Mouse (Mus musculus): Measurements from ENCODE around the gene Cacna1c. TPM values are rescaled to one million over a fixed set of nuclear protein-coding genes. Genes with fewer than 3 reads are reported as not detected.

The Cacna1c gene
- polyA plus RNA-seq, 1 experiment = 0.11 TPM

GRCm38 (mm10) chr6:118984181-118984901 is 211.9 kb downstream of the Cacna1c start:
- Histone ChIP-seq H3K4me3 (ENCODE audit: insufficient read depth, low read length) (no peak overlapping the region), H3K4me1 (ENCODE audit: control insufficient read depth, insufficient read depth, low read length) (no peaks in the 10 kb centered on the region), H3K27ac (ENCODE audit: insufficient read depth, low read depth, low read length) (no peak overlapping the region)
- no peak for TF ChIP-seq POLR2A (IDR thresholded peaks at IDR 0.05; ENCODE audit: borderline replicate concordance, low read depth, low read length)
- TF ChIP-seq CTCF (IDR thresholded peaks at IDR 0.05; ENCODE audit: low read depth, low read length) = no peak

GRCm38 (mm10) chr6:118983471-118984040 is 212.7 kb downstream of the Cacna1c start:
- TF ChIP-seq POLR2A (IDR thresholded peaks at IDR 0.05; ENCODE audit: borderline replicate concordance, low read depth, low read length) (no peak), CTCF (IDR thresholded peaks at IDR 0.05; ENCODE audit: low read depth, low read length) (no peak)
- Histone ChIP-seq H3K27ac (ENCODE audit: insufficient read depth, low read depth, low read length) (no peak overlapping the region), H3K4me3 (ENCODE audit: insufficient read depth, low read length) (no peak overlapping the region), H3K4me1 (ENCODE audit: control insufficient read depth, insufficient read depth, low read length) (no peaks in the 10 kb centered on the region)

- Histone ChIP-seq H3K27ac (ENCODE audit: insufficient read depth, low read depth, low read length) (no peak overlapping the region), H3K4me3 (ENCODE audit: insufficient read depth, low read length) (no peak overlapping the region), H3K4me1 (ENCODE audit: control insufficient read depth, insufficient read depth, low read length) (no peaks in the 10 kb centered on the region)
- TF ChIP-seq POLR2A (IDR thresholded peaks at IDR 0.05; ENCODE audit: borderline replicate concordance, low read depth, low read length) (no peak), CTCF (IDR thresholded peaks at IDR 0.05; ENCODE audit: low read depth, low read length) (no peak)
Measured at GRCm38 (mm10) chr6:118980265-118980664, 216.0 kb downstream of the Cacna1c start.

DNA sequence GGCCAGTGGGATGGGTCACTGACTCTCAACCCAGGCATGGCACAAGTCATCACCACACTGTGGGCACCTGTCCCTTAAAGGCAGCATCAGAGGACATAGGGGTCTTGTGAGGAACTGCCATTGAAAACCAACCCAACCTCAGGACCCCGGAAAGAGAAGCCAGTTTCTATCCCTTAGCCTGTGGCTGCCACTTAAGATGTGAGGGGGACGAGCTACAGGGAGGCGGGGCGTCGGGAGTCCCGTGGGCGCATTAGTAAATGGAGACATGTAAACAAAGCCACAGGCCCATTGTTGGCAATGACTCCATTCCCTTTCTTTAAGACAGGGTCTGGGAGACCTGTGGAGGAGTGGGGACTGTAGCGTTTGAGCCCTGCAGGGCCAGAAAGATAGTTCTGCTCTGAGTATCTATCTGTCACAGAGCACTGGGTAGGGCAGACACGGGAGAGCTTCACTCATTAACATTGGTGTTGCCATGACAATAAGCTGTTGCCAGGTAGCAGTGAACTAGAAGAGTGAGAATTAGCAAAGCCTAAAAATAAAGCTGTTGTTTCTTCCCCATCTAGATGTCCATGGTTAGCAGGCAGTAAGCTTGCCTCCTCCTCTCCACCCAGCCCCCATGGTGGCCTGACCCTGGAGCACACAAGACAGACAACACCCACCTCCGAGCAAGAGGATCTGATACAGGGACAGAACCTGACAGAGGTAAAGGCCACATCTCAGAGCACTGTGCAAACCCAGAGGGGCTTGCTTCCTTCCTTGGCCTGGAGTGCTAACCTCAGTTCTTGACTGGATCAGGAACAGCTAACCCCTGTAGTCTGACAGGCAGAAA is 218.6 kb downstream of the Cacna1c start:
- H3K27ac ChIP-seq (ENCODE audit: insufficient read depth, low read depth, low read length) = no peak overlapping the region
- no peak for TF ChIP-seq POLR2A (IDR thresholded peaks at IDR 0.05; ENCODE audit: borderline replicate concordance, low read depth, low read length)
- no peak for TF ChIP-seq CTCF (IDR thresholded peaks at IDR 0.05; ENCODE audit: low read depth, low read length)
- H3K4me3 ChIP-seq (ENCODE audit: insufficient read depth, low read length) = no peak overlapping the region
- H3K4me1 ChIP-seq (ENCODE audit: control insufficient read depth, insufficient read depth, low read length) = no peaks in the 10 kb centered on the region

DNA sequence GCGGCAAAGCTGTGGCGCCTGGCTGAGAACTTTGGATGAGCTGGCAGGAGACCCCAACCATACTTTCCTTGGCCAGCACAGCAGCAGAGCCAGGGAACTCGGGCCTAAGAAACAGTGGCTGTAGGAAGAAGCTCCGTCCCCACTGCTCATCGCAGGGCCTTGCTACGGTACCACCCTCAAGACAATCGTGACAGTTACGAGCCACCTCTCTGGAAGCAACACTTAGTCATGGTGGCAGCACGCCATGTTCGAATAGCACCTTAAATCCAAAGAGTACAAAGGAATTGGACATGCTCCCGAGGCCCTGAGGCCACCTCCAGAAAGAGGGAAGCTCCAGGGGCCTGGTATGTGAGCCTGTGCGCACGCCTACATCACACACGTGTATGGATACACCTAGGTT is 219.6 kb downstream of the Cacna1c start:
- no peaks in the 10 kb centered on the region for H3K4me1 ChIP-seq (ENCODE audit: control insufficient read depth, insufficient read depth, low read length)
- no peak overlapping the region for H3K27ac ChIP-seq (ENCODE audit: insufficient read depth, low read depth, low read length)
- H3K4me3 ChIP-seq (ENCODE audit: insufficient read depth, low read length) = no peak overlapping the region
- TF ChIP-seq POLR2A (IDR thresholded peaks at IDR 0.05; ENCODE audit: borderline replicate concordance, low read depth, low read length) = no peak
- no peak for TF ChIP-seq CTCF (IDR thresholded peaks at IDR 0.05; ENCODE audit: low read depth, low read length)

DNA sequence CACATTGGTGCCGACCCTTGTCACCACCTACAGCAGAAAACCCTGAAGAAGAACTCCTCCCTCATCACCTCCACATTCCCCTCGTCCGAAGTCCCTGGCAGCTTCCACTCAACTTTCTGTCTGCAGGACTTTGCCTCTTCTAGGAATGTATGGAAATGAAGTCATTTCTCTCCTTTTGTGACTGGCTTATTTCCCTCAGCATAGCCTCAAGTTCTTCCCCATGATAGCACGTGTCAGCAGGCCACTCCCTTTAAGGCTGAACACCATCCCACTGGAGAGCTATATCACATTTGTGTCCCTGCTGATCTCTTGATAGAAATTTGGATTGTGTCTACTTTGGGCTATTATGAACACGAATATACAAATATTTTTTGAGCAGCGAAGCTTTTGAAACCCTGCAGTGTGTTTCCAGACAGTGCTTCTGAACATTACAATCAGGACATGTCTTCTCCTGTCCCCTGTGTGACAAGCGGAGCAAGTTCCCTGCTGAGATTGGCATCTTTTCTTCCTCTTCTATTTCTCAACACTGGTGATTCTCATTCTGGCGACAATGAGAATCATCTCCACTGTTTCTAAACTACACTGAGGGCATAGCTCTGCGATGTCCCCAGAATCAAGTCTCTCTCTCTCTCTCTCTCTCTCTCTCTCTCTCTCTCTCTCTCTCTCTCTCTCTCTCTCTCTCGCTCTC is 224.2 kb downstream of the Cacna1c start:
- Histone ChIP-seq H3K4me1 (ENCODE audit: control insufficient read depth, insufficient read depth, low read length) (no peaks in the 10 kb centered on the region), H3K27ac (ENCODE audit: insufficient read depth, low read depth, low read length) (no peak overlapping the region), H3K4me3 (ENCODE audit: insufficient read depth, low read length) (no peak overlapping the region)
- TF ChIP-seq POLR2A (IDR thresholded peaks at IDR 0.05; ENCODE audit: borderline replicate concordance, low read depth, low read length) (no peak), CTCF (IDR thresholded peaks at IDR 0.05; ENCODE audit: low read depth, low read length) (no peak)

DNA sequence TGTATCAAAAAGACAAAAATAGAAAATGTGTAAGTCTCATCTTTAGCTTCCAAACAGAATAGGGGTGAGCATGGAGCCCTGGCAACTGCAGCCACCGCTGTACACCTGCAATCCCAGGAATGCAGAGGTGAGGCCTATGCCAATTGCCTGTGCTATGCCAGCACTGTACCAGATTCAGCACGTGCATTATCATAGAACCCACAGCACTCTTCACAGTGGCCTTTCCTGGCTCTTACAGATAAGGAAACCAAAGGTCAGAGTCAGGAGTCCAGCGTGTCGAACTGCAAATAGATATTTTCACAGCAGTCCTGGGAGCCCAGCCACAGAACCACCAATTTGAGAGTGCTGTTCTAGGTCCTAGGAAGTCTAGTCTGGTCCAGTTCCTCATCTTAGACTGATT is 227.4 kb downstream of the Cacna1c start:
- TF ChIP-seq POLR2A (IDR thresholded peaks at IDR 0.05; ENCODE audit: borderline replicate concordance, low read depth, low read length) (no peak), CTCF (IDR thresholded peaks at IDR 0.05; ENCODE audit: low read depth, low read length) (no peak)
- Histone ChIP-seq H3K4me3 (ENCODE audit: insufficient read depth, low read length) (no peak overlapping the region), H3K4me1 (ENCODE audit: control insufficient read depth, insufficient read depth, low read length) (no peaks in the 10 kb centered on the region), H3K27ac (ENCODE audit: insufficient read depth, low read depth, low read length) (no peak overlapping the region)

DNA sequence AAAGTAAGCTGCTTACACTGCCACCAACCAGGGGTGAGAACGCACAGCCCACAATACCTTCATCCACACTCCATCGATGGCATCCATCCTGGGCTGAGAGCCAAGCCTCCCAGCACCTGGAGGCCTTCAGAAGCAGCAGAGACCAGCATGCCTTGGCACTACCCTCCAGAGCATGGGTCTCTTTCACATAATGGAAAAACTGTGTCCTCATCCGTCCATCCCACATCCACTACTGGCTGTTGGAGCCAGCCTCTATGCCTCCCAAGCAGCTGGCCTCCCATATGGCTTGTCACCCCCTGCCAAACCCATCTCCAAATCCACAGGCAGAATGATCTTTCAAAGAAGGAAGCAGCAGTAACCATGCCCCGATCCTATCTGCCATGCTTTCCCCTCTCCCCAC is 229.3 kb downstream of the Cacna1c start:
- H3K4me1 ChIP-seq (ENCODE audit: control insufficient read depth, insufficient read depth, low read length) = no peaks in the 10 kb centered on the region
- no peak for TF ChIP-seq CTCF (IDR thresholded peaks at IDR 0.05; ENCODE audit: low read depth, low read length)
- TF ChIP-seq POLR2A (IDR thresholded peaks at IDR 0.05; ENCODE audit: borderline replicate concordance, low read depth, low read length) = no peak
- H3K4me3 ChIP-seq (ENCODE audit: insufficient read depth, low read length) = no peak overlapping the region
- no peak overlapping the region for H3K27ac ChIP-seq (ENCODE audit: insufficient read depth, low read depth, low read length)

DNA sequence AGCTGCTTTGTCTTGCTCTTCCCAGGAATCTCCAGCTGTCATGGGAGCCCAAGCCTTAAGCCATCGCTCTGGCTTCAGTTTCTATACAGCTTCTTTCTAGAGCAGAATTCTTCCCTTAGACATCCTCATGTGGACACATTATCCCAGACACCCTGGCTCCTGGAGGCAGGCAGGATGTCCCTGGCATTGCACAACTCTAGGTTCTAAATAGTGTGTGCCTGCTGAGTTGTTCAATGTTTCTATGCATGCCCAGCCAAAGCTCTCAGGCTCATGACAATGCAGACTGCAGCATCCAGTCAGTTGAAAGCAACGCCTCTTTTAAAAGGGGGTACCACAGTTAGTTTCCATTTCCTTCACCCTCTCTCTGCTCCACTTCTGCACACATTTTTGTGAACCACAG is 230.6 kb downstream of the Cacna1c start:
- TF ChIP-seq POLR2A (IDR thresholded peaks at IDR 0.05; ENCODE audit: borderline replicate concordance, low read depth, low read length) = no peak
- no peak for TF ChIP-seq CTCF (IDR thresholded peaks at IDR 0.05; ENCODE audit: low read depth, low read length)
- H3K4me1 ChIP-seq (ENCODE audit: control insufficient read depth, insufficient read depth, low read length) = no peaks in the 10 kb centered on the region
- no peak overlapping the region for H3K27ac ChIP-seq (ENCODE audit: insufficient read depth, low read depth, low read length)
- no peak overlapping the region for H3K4me3 ChIP-seq (ENCODE audit: insufficient read depth, low read length)
